Mouse (Mus musculus) thymus, adult 2 months (tissue): Measurements from ENCODE around the gene Fndc3b.

Experiments used
- CTCF ChIP-seq: fragments of 200-500 bp; IDR thresholded peaks from 2 replicates; pipeline ENCODE4 v1.5.1; 2012; ENCODE audit warnings: mild to moderate bottlenecking, control low read depth, low read length, moderate library complexity, borderline replicate concordance; ENCODE audit not compliant: control insufficient read depth, poor library complexity, insufficient read depth; ENCODE audit errors: extremely low read depth
- POLR2A ChIP-seq: fragments of 200-500 bp; IDR thresholded peaks from 2 replicates; pipeline ENCODE4 v1.6.1; 2012; ENCODE audit warnings: mild to moderate bottlenecking, low read length, control low read depth, moderate library complexity; ENCODE audit not compliant: control insufficient read depth, poor library complexity, insufficient read depth; ENCODE audit errors: extremely low read depth

- no peak for TF ChIP-seq CTCF
- TF ChIP-seq POLR2A = no peak
Observed at GRCm38 (mm10) chr3:27735113-27735512, 24.0 kb upstream of the Fndc3b start.
